Mouse (Mus musculus) thymus, postnatal 14 days (tissue): ENCODE results near the gene Etl4.

Source experiments
- DNase-seq: peaks from one replicate; pipeline ENCODE4 v3.0.0; 2021

Etl4 gene

GRCm38 (mm10) chr2:19909171-19909899, at the start of gene Etl4:
Gene Etl4 (plus strand): TSS chr2:19909780.
- peak; percentile 10 for DNase-seq

- no peak for DNase-seq
Observed at GRCm38 (mm10) chr2:19869167-19869566, 40.4 kb upstream of the Etl4 start.

GRCm38 (mm10) chr2:19871881-19872280, 37.7 kb upstream of the Etl4 start:
- no peak for DNase-seq

GRCm38 (mm10) chr2:19890875-19891274, 18.7 kb upstream of the Etl4 start:
- DNase-seq: peak; percentile 13

GRCm38 (mm10) chr2:19909900-19910780, 560 bp downstream of the Etl4 start:
- DNase-seq: no peak

GRCm38 (mm10) chr2:19910781-19911175, 1.2 kb downstream of the Etl4 start:
- no peak for DNase-seq

- DNase-seq: peak; percentile 63
Observed at GRCm38 (mm10) chr2:19919190-19919589, 9.6 kb downstream of the Etl4 start.

- DNase-seq: no peak
Observed at GRCm38 (mm10) chr2:19930009-19930408, 20.4 kb downstream of the Etl4 start.

GRCm38 (mm10) chr2:19933836-19934235, 24.3 kb downstream of the Etl4 start:
- DNase-seq: no peak

- DNase-seq: no peak
Observed at GRCm38 (mm10) chr2:19945205-19945604, 35.6 kb downstream of the Etl4 start.

- no peak for DNase-seq
Observed at GRCm38 (mm10) chr2:19953028-19953427, 43.4 kb downstream of the Etl4 start.

GRCm38 (mm10) chr2:19966445-19966844, 56.9 kb downstream of the Etl4 start:
- DNase-seq: no peak

- DNase-seq: no peak
Observed at GRCm38 (mm10) chr2:20037671-20038070, 128.1 kb downstream of the Etl4 start.

GRCm38 (mm10) chr2:20072377-20072776, 162.8 kb downstream of the Etl4 start:
- DNase-seq: no peak

- DNase-seq: no peak
Observed at GRCm38 (mm10) chr2:20076118-20076796, 166.7 kb downstream of the Etl4 start.

- no peak for DNase-seq
Observed at GRCm38 (mm10) chr2:20084781-20085180, 175.2 kb downstream of the Etl4 start.

- DNase-seq: no peak
Observed at GRCm38 (mm10) chr2:20105456-20105855, 195.9 kb downstream of the Etl4 start.

- no peak for DNase-seq
Observed at GRCm38 (mm10) chr2:20111703-20112102, 202.1 kb downstream of the Etl4 start.

GRCm38 (mm10) chr2:20125914-20126313, 216.3 kb downstream of the Etl4 start:
- DNase-seq: no peak

GRCm38 (mm10) chr2:20131792-20132191, 222.2 kb downstream of the Etl4 start:
- no peak for DNase-seq

- no peak for DNase-seq
Observed at GRCm38 (mm10) chr2:20138426-20138825, 228.8 kb downstream of the Etl4 start.

- DNase-seq: no peak
Observed at GRCm38 (mm10) chr2:20145368-20145767, 235.8 kb downstream of the Etl4 start.

GRCm38 (mm10) chr2:20167073-20167472, 257.5 kb downstream of the Etl4 start:
- DNase-seq: no peak
